Mouse (Mus musculus) embryonic facial prominence, embryonic 12.5 days (tissue): ENCODE data around the gene Rsg1. TPM values are rescaled to one million over a fixed set of nuclear protein-coding genes. Genes with fewer than 3 reads are reported as not detected.

Experiments
- polyA plus RNA-seq: library from polyadenylated mRNA; unstranded; fragments of >200 nt; fragmentation: Nextera tagmentation; extraction: Ambion mirVana; gene quantifications from 2 replicates; pipeline ENCODE4 v1.2.1, GENCODE M21; 2016

Gene Rsg1
- polyA plus RNA-seq, 1 experiment from 2014 or later = 8.6 TPM

Other genes with a start within 250 kb of the Rsg1 start
- 56.1 and 63.3 TPM in 2 replicates for gene Atp13a2, start 227.1 kb upstream of the Rsg1 start, polyA plus RNA-seq
- gene Mfap2, start 203.5 kb upstream of the Rsg1 start, polyA plus RNA-seq = 646 and 656 TPM in 2 replicates
- 13.2 TPM in 2 replicates for gene Crocc, start 153.4 kb upstream of the Rsg1 start, polyA plus RNA-seq
- gene Necap2, start 135.6 kb upstream of the Rsg1 start, polyA plus RNA-seq = 79.8 and 84.5 TPM in 2 replicates
- 0.14 TPM in 1 of 2 replicates, not detected in the other for gene Spata21, start 125.6 kb upstream of the Rsg1 start, polyA plus RNA-seq
- 35.2 and 37.6 TPM in 2 replicates for gene Szrd1, start 74.2 kb upstream of the Rsg1 start, polyA plus RNA-seq
- gene Fbxo42, start 66.0 kb upstream of the Rsg1 start, polyA plus RNA-seq = 31.6 and 32.1 TPM in 2 replicates
- gene Arhgef19, start 25.5 kb downstream of the Rsg1 start, polyA plus RNA-seq = 17.0 and 19.2 TPM in 2 replicates
- 3.4 and 3.5 TPM in 2 replicates for gene Epha2, start 87.3 kb downstream of the Rsg1 start, polyA plus RNA-seq
- 0.98 and 1.1 TPM in 2 replicates for gene Fam131c, start 154.3 kb downstream of the Rsg1 start, polyA plus RNA-seq
- gene Clcnka, start 184.8 kb downstream of the Rsg1 start, polyA plus RNA-seq = 0.31 and 0.53 TPM in 2 replicates
- gene Clcnkb, start 202.1 kb downstream of the Rsg1 start, polyA plus RNA-seq = not detected in 2 replicates
- not detected in 2 replicates for gene Hspb7, start 206.8 kb downstream of the Rsg1 start, polyA plus RNA-seq
- gene Srarp, start 222.1 kb downstream of the Rsg1 start, polyA plus RNA-seq = not detected in 2 replicates
- gene Zbtb17, start 230.7 kb downstream of the Rsg1 start, polyA plus RNA-seq = 54.4 and 56.5 TPM in 2 replicates